Mouse (Mus musculus): Measurements from ENCODE around the gene Kera. TPM values are rescaled to one million over a fixed set of nuclear protein-coding genes. Genes with fewer than 3 reads are reported as not detected.

Kera gene
- polyA plus RNA-seq, 1 experiment from 2014 or later = not detected

- Histone ChIP-seq H3K9me3 (replicated peaks; ENCODE audit: control insufficient read depth, low read length) (no peaks in the 10 kb centered on the region), H3K4me2 (ENCODE audit: low read length) (no peak within 1 kb of the TSS), H3K27me3 (replicated peaks; ENCODE audit: control insufficient read depth, insufficient read depth, low read length) (no peaks in the 10 kb centered on the region), H3K4me3 (ENCODE audit: low read depth, low read length) (no peak within 1 kb of the TSS), H3K9ac (ENCODE audit: low read length) (no peak within 1 kb of the TSS), H3K4me1 (ENCODE audit: control insufficient read depth, insufficient read depth, low read length) (no peaks in the 10 kb centered on the region), H3K27ac (ENCODE audit: low read depth, low read length) (no peak within 1 kb of the TSS), H3K36me3 (ENCODE audit: control insufficient read depth, insufficient read depth, low read length) (no peaks in the 10 kb centered on the region)
- DNase-seq (ENCODE audit: low spot score) = no peak
- ATAC-seq = no peak
- 86% methylated on average over 2 of the region's 2 CpGs for WGBS
Observed at GRCm38 (mm10) chr10:97643768-97644167, 37.1 kb downstream of the Kera start, which contains the start of gene Epyc. Epyc (plus strand) TSS chr10:97644068.

- Histone ChIP-seq H3K27ac (ENCODE audit: low read depth, low read length) (no peak overlapping the region), H3K4me3 (ENCODE audit: low read depth, low read length) (no peak overlapping the region), H3K9me3 (replicated peaks; ENCODE audit: control insufficient read depth, low read length) (no peaks in the 10 kb centered on the region), H3K4me1 (ENCODE audit: control insufficient read depth, insufficient read depth, low read length) (no peaks in the 10 kb centered on the region), H3K27me3 (replicated peaks; ENCODE audit: control insufficient read depth, insufficient read depth, low read length) (no peaks in the 10 kb centered on the region), H3K9ac (ENCODE audit: low read length) (no peak overlapping the region), H3K4me2 (ENCODE audit: low read length) (no peak overlapping the region), H3K36me3 (ENCODE audit: control insufficient read depth, insufficient read depth, low read length) (no peaks in the 10 kb centered on the region)
- DNase-seq (ENCODE audit: low spot score) (no peak), ATAC-seq (no peak)
- 82% methylated on average over 2 of the region's 2 CpGs for WGBS
Observed at GRCm38 (mm10) chr10:97650334-97650733, 43.7 kb downstream of the Kera start.

- 91% methylated on average over 1 of the region's 1 CpGs for WGBS
- H3K4me1 ChIP-seq (ENCODE audit: control insufficient read depth, insufficient read depth, low read length) = no peaks in the 10 kb centered on the region
- no peak for ATAC-seq
Observed at GRCm38 (mm10) chr10:97659489-97659888, 52.8 kb downstream of the Kera start.

More at GRCm38 (mm10) chr10:97659489-97659888, 52.8 kb downstream of the Kera start:
- H3K9me3 ChIP-seq (replicated peaks; ENCODE audit: control insufficient read depth, low read length) = no peaks in the 10 kb centered on the region
- H3K9ac ChIP-seq (ENCODE audit: low read length) = no peak overlapping the region
- no peak overlapping the region for H3K4me2 ChIP-seq (ENCODE audit: low read length)
- H3K27me3 ChIP-seq (replicated peaks; ENCODE audit: control insufficient read depth, insufficient read depth, low read length) = no peaks in the 10 kb centered on the region
- H3K4me3 ChIP-seq (ENCODE audit: low read depth, low read length) = no peak overlapping the region
- H3K27ac ChIP-seq (ENCODE audit: low read depth, low read length) = no peak overlapping the region
- DNase-seq (ENCODE audit: low spot score) = no peak
- no peaks in the 10 kb centered on the region for H3K36me3 ChIP-seq (ENCODE audit: control insufficient read depth, insufficient read depth, low read length)

Other genes with a start within 250 kb of the Kera start
- 73.9 and 92.3 TPM in 2 replicates for gene Dcn, start 127.3 kb upstream of the Kera start, polyA plus RNA-seq (2014; fragmentation: Nextera tagmentation; extraction: Ambion mirVana)
- 27.6 and 30.8 TPM in 2 replicates for gene Lum, start 41.8 kb upstream of the Kera start, polyA plus RNA-seq (2014; fragmentation: Nextera tagmentation; extraction: Ambion mirVana)
- gene Epyc, start 37.2 kb downstream of the Kera start, polyA plus RNA-seq (2014; fragmentation: Nextera tagmentation; extraction: Ambion mirVana) = 0.94 and 1.0 TPM in 2 replicates
- not detected in 2 replicates for gene Ccer1, start 86.2 kb downstream of the Kera start, polyA plus RNA-seq (2014; fragmentation: Nextera tagmentation; extraction: Ambion mirVana)
- gene C030005K15Rik, start 119.9 kb downstream of the Kera start, polyA plus RNA-seq (2014; fragmentation: Nextera tagmentation; extraction: Ambion mirVana) = not detected in 2 replicates